Comparison of ENCODE assay signal across 8 mouse cellular contexts in the genomic region with DNA sequence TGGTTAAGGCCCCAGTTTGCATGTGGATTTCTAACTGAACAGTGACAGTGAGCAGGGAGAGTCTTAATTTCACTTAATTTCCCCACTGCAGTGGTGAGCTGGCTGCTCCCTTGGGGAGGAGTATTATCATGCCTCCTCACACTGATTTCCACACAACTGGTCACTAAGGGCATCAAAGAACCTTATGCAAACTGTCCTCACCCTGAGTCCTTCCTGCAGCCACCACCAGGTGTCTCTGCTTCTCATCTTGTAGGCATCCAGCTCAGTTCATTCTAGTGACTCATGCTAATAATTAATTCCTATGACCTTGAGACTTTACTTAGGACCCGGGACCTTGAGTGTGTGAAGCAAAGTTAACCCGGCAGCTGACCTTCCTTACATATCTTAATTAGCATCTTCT.
DNase-seq lines count a peak whose midpoint lies in the region; ATAC-seq and TF ChIP-seq lines count a peak whose summit lies in the region.

No protein-coding gene starts in this region.

- no peak overlapping the region for H3K9ac ChIP-seq in heart, embryonic 11.5 days (ENCODE audit: low read depth, low read length)

- H3K4me1 ChIP-seq in heart, embryonic 11.5 days (ENCODE audit: control insufficient read depth, insufficient read depth, low read length) = no peaks in the 10 kb centered on the region
- no peaks in the 10 kb centered on the region for H3K4me1 ChIP-seq in kidney, adult 2 months (ENCODE audit: control insufficient read depth, insufficient read depth, low read length)

- H3K27ac ChIP-seq in heart, embryonic 11.5 days (ENCODE audit: low read depth, low read length) = no peak overlapping the region
- H3K27ac ChIP-seq in kidney, adult 2 months (ENCODE audit: insufficient read depth, low read depth, low read length) = no peak overlapping the region

- no peak for ATAC-seq in heart, embryonic 11.5 days (replicated peaks; ENCODE audit: insufficient number of reproducible peaks, low FRiP score, low TSS enrichment)

- H3K4me3 ChIP-seq in heart, embryonic 11.5 days (ENCODE audit: low read depth, low read length) = no peak overlapping the region
- no peak overlapping the region for H3K4me3 ChIP-seq in kidney, adult 2 months (ENCODE audit: insufficient read depth, low read depth, low read length)

- 39% methylated on average over 2 of the region's 2 CpGs for whole genome bisulfite sequencing in heart, embryonic 11.5 days (ENCODE audit: insufficient replicate concordance)
- WGBS in kidney, adult 2 months = 9% methylated on average over 2 of the region's 2 CpGs

- H3K4me2 ChIP-seq in heart, embryonic 11.5 days = no peak overlapping the region

- no peaks in the 10 kb centered on the region for H3K27me3 ChIP-seq in heart, embryonic 11.5 days (ENCODE audit: control insufficient read depth, insufficient read depth, low read length)
- no peaks in the 10 kb centered on the region for H3K27me3 ChIP-seq in kidney, adult 2 months (replicated peaks; ENCODE audit: control insufficient read depth, insufficient read depth, low read length)

- TF ChIP-seq POLR2A in kidney, adult 2 months (IDR thresholded peaks at IDR 0.05; ENCODE audit: low read depth, low read length) = no peak

- peak; percentile 81 for TF ChIP-seq CTCF in kidney, adult 2 months (conservative IDR thresholded peaks at IDR 0.05; ENCODE audit: insufficient read depth, insufficient read length, low read depth, low read length)

- no peaks in the 10 kb centered on the region for H3K9me3 ChIP-seq in heart, embryonic 11.5 days (replicated peaks; ENCODE audit: control insufficient read depth, low read length)

- DNase-seq in heart, adult 18-20 months = peak; percentile 1 to 45
- peak; percentile 17 for DNase-seq in right cerebral cortex, adult 18-20 months
- DNase-seq in right cerebral cortex, postnatal 14 days = no peak
- DNase-seq in cerebellum, adult 9-11 months = peak; percentile 15
- DNase-seq in kidney, adult 2 months = peak; percentile 71
- DNase-seq in mesoderm, embryonic 11.5 days (ENCODE audit: low read depth, low spot score) = peak; percentile 21
- no peak for DNase-seq in spleen, postnatal 4 days (ENCODE audit: low spot score in 2 of 2)

- H3K36me3 ChIP-seq in heart, embryonic 11.5 days (ENCODE audit: control insufficient read depth, insufficient read depth, low read length) = no peaks in the 10 kb centered on the region
- no peaks in the 10 kb centered on the region for H3K36me3 ChIP-seq in kidney, adult 2 months (ENCODE audit: control insufficient read depth, insufficient read depth, low read length)

Comparison
In these comparisons a context has a peak if more than half of its experiments do, and no peak if none do; other contexts are left out.
1. DNase-seq: peak in heart, adult 18-20 months (2 of 2), right cerebral cortex, adult 18-20 months (single experiment), cerebellum, adult 9-11 months (single experiment), kidney, adult 2 months (single experiment) and mesoderm, embryonic 11.5 days (single experiment); none in right cerebral cortex, postnatal 14 days (single experiment) and spleen, postnatal 4 days (0 of 2).